Mouse (Mus musculus) heart, postnatal 10 days (tissue): ENCODE measurements around the gene Ttc39a. TPM values are rescaled to one million over a fixed set of nuclear protein-coding genes. Genes with fewer than 3 reads are reported as not detected.

Source experiments
- DNase-seq, 2 experiments: peaks; one replicate each; pipeline ENCODE4 v3.0.0; 2021
- intact Hi-C: fragments of 180-260 bp; cut with DNase I; formaldehyde crosslinking; loops from one replicate; pipeline ENCODE4 v1.15.1; 2025
- total RNA-seq, 2 experiments: library from RNA; stranded (reverse); gene quantifications; 2 replicates each; pipeline ENCODE4 v1.2.3; 2021

Ttc39a gene
- total RNA-seq, 2 experiments from 2014 or later, result 2.8 to 4.1 TPM

DNA sequence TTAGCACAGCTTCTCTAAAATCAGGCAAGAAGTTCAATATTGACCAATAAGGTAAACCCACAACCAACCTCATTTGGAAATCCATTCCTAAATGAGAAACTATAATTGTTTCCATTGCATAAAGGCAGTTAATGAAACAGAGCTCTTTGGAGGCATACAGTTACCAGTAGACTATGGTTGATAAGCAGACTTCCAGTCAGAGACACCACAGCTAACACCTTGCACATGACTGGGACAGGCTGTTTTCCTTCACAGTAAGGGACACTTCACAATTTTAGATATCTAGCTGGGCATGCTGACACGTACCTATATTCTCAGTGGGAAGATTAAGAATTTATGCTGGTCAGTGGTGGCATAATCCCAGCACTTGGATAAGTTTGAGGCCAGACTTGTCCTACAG, 39.5 kb downstream of the Ttc39a start:
- intact Hi-C loops, result no loop called here
- DNase-seq, result no peak

DNA sequence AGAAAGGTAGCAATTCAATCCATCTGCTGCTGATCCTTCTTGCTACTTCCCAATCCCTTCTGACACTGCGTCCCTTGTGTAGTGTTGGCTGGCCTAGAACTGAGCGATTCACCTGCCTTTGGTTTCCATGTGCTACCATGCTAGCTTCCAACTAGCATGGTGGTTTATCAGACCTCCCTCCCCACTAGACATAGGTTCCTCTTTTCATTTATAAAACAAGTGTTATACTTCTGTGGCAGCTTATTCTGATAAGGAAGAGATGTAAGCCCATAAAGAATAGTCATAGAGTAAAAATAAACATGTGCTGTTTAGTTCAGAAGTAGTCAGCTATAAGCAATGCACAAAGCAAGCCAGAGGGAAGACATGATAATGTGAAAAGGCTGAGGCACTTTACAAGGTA, 42.1 kb downstream of the Ttc39a start:
- intact Hi-C loops, result no loop called here
- no peak for DNase-seq

DNA sequence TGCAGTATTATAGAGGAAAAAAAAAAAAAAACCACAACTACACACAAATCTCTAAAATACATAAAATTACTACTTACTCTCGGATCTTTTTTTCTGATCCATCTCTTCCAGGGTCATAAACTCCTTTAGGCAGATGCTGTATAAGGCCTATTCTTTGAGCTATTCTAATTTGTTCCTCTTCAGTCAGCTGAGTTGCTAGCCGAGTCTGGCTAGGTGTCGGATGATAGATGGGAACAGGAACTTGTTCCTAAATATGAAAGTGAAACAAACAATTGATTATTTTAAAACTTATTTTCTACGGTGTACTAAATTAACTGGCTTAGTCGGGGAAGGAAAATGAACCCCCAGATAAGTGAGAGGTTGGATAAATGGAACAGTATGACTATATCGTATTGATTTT, 50.4 kb downstream of the Ttc39a start:
- DNase-seq, result no peak
- intact Hi-C loops, result no loop called here

DNA sequence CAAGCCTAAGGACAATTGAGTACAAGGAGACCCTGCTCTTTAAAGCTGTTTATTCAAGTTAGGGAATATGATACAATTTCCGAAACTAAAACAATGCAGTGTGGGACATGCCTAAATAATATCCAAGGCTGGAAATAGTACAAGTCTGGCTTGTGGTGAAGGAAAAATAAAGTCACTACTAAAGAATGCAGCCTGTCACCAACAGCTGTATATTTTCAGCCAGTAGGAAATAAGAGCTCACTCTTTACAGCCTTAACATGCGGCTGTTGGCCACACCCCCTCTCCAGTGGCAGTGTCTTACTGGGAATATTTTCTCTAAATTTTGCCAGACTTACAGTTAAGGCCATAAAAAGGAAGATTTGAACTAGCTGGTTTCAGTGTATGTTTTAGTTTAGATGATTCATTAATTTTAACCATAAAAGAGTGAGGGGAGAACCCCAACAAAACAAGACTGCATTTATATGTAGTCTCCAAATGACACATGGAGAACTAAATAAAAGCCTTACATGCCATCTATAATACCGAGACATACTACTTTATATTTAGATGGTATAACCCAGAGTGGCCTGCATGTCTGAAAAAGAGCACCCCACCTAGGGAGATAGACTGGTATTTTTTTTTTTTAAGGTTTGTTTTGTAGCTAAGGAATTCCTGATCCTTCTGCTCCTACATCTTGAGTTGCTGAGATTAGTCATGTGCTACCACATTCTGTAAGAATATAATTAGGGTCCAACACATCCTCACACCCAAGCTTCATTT, 54.2 kb downstream of the Ttc39a start:
- intact Hi-C loops, result loop anchor here (1.0 kb wide), 1 partner anchor 15 kb away; no protein-coding TSS in a partner anchor
- peak; percentile 76 to 79 for DNase-seq

DNA sequence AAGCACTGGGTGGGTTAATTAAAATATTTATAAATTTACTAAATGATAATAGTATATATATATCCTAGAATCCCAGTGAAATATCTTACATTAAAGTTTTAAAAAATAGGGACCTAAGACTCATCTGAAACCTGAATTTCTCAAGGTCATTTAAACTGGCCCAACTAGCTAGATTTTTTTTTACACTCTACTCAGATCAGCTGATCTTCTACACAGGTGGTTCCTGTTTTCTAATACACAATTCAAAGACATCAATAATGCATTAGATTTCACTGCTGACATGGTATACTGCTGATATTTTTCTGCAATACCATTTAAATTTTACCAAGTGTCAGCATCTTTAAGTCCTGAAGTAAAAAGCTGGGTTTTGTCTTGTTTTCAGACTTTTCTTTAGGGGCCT, 57.5 kb downstream of the Ttc39a start:
- intact Hi-C loops, result no loop called here

DNA sequence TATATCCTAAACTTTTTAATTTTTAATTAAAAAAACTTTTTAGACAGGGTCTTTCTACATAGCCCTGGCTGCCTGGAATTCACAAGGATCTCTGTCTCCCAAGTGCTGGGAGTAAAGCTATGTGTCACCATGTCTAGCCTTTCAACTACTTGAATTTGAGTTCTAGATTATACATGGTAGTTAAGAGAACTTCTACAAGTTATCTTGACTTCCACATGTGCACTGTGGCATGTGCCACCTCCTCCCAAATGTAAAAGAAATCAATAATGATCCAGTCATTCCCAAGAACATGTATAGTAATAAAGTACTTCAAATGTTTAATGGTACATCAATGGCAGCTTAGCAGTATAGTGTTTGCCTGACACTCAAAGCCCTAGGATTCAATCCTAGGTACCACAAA, 61.3 kb downstream of the Ttc39a start:
- DNase-seq, result no peak
- intact Hi-C loops, result no loop called here

More for the DNA sequence above, 57.5 kb downstream of the Ttc39a start:
- no peak for DNase-seq

DNA sequence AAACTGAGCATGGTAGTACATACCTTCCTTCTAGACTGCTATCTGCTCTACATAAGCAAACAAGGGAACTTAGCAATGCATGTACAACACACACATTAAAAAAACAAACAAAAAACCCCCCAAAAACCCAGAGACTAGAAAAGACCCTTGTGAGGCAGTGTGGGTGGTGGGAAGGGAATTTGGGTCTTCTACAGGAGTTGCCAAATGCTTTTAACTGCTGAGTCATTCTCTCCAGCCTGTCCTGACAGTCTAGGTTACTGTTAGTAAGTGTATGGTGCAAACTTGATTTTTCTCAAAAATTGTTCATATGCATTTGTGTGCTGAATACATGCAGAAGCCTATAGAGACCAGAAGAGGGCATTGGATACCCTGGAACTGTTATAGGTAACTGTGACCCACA, 65.2 kb downstream of the Ttc39a start:
- no peak for DNase-seq
- intact Hi-C loops, result no loop called here

DNA sequence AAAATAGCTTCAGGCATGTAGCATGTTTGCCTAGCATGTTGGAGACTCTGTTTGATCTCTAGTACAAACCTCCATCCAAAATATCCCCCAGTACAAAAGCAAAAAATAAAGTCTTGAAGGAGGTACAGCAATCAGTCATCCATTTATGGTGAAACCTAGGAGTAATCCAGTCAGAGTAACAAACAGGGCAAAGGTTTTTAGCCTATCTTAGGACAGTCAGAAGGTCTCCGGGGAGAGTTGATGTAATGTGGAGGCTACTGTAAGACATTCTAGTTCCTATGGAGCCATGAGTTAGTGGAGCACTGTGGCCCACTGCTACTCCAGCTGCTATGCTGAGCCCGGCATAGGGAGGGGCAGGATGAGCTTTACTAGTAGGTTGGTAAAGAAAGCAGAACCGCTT, 66.1 kb downstream of the Ttc39a start:
- intact Hi-C loops, result no loop called here

DNA sequence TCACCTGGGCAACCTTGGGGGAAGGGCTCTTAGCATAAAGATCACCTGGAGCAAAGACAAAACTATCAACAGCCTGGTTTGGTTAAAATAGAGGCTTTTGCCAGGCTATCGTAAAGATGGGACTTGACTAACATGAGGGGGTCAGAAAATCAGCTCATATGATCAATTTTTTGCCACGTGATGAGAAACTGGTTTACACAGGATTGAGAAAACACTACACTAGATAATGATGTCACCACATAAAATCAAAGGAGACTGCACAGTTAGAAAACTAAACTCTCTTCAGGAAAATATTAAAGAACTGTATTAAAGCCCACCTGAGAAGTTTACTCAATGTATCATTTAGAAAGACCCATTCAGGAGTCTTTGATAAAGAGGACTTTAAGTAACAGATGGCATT, 68.7 kb downstream of the Ttc39a start:
- DNase-seq, result no peak
- intact Hi-C loops, result loop anchor here (1.0 to 5.0 kb wide), 3 partner anchors 14 to 192 kb away; partner anchors contain the start of gene Cdkn2c

More for the DNA sequence above, 66.1 kb downstream of the Ttc39a start:
- no peak for DNase-seq

DNA sequence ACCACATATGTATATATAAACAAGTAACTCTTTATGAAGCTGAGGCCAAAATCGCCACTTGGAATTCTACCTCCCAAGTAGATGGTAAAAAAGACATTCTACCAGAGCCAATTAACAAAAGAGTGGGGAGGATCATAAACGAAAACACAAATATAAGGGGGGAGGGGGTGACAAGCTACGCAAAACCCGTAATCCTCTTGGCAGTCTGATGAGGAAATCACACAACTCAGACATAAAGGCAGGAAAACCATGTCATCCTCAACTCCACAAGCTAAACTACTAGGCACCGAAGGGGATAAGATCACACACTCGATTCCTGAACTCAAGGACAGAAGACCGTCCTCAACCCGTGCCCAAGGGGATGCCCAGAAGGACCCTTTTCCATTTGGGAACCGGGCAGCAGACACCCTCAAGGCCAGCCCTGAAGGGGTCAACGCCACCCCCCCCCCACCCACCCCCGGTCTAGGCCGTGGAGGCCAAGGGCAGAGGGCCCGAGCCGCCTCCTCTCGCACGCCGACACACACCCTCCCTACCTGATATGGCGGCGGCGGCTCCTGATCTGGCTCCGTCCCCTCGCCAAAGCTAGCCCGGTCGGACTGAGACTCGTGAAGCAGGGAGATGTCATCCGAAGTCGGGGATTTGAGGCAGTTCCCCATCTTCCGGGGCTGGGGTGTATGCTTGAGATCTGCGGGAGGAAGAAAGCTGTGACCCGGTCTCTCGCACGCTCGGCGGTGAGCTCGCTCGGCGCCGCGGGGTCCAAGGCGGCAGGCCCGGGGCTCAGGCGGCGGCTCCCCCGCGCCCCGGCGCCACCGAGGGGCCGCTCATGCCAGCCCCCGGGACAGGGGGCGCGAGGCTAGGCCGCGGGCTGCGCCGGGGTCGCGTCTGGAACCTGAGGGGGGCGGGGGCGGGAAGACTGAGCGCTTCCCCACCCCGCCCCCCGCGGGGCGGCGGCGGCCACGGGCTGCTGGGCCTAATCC, 69.4 kb downstream of the Ttc39a start:
- peak; percentile 69 to 76 for DNase-seq
- intact Hi-C loops, result loop anchor here (1.0 to 5.0 kb wide), 3 partner anchors 15 to 191 kb away; partner anchors contain the start of gene Cdkn2c

DNA sequence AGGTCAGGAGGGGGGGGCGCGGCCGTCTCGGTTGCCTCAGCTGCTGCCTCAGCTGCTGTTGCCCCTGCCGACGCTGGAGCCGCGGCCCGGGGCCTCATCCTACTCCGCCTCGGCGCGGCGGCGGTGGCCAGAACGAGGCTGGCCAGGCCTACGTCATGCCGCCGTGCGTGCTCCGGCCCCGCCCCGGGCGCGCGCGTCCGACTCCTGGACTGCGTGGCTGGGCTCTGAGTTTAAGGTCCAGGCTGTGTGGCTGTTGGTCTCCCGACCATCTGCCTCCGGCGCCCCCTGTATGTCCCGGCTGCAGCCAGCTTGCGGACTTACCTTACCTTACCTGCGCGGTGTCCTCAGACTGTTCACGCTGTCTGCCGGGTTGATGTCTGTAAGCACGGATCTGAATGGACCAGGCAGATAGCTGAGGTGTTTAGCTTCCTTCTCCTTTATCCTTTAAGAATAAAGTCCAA, 70.2 kb downstream of the Ttc39a start:
- intact Hi-C loops, result loop anchor here (5.0 kb wide), 1 partner anchor 191 kb away; the partner anchor contains the start of gene Cdkn2c
- DNase-seq, result peak; percentile 93 to 94

DNA sequence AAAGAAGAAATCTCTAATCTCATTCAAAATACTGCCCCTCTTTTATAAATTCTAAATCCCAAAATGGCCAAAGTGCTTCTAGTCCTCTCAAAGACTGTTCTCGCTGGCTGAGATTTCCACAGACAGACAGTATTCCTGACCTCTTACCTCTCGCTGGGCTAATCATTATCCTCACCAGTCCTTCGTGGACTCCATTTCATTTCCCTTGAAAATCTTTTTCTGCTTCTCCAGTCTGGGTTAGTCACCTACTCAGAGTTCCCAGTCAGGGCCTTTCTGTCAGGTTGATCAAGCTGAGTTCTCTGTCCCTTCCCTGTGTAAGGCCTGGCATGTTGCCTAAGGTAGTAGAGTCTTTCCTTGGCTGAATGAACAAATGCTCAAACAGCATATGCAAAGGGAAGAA, 71.0 kb downstream of the Ttc39a start:
- intact Hi-C loops, result loop anchor here (5.0 kb wide), 1 partner anchor 190 kb away; the partner anchor contains the start of gene Cdkn2c
- no peak for DNase-seq

DNA sequence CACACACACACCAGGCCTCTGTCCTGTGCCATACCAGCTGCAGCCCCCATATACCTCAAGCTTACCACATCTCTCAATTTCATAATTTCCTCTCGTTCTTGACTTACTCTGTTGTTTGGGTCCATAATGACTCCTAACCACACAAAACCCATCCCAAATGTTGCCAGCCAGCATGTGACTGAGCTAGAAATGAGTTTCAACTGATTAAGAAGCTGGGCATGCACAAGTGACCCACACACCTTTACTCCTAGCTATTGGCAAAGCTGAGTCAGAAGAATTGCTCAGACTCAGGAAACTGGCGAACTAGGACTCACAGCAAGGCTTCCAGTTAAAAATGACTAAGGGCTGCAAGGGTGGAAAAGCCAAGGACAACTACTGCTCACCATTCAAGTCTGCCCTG, 75.0 kb downstream of the Ttc39a start:
- DNase-seq, result no peak
- intact Hi-C loops, result no loop called here

DNA sequence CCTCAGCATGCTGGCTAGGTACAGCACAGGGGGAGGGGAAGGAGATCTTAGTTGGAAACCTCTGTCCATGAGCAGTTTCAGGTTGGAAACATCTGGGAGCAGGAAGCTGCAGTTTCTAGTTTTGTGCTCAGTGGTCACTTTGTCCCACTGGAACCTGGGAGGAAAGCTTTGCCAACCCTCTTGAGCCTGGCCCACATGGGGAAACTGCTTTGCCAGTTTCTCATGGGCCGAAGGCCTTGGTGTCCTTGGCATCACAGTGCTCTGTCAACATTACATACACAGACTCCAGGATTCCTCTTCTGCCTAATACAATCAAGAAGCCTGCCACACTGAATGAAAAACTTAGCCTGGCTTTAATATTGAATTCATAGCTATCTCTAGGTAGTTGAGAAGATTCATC, 76.3 kb downstream of the Ttc39a start:
- DNase-seq, result no peak
- intact Hi-C loops, result no loop called here

DNA sequence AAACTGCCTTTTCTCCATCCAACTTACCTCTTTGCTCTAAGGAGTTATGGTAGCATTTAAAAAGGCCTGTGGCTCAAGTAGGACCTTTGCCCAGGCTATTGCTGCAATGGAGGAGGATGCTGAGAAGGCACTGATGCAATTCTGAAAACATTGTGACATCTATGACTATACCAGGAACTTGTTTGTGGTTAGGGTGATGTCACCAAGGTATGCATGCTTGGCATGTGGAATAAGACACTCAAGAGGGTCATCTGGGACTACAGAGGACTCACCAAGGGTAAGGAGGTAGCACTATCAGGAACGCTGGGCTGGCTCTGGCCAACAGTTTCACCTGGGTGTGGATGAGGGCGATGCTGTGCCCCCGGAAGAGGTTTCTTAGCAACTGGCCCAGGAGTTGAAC, 78.2 kb downstream of the Ttc39a start, which contains the start of gene Rnf11:
TSS of gene Rnf11 (minus strand) at position 108 of the 400 bp plus-strand sequence.
- no peak for DNase-seq
- intact Hi-C loops, result no loop called here

DNA sequence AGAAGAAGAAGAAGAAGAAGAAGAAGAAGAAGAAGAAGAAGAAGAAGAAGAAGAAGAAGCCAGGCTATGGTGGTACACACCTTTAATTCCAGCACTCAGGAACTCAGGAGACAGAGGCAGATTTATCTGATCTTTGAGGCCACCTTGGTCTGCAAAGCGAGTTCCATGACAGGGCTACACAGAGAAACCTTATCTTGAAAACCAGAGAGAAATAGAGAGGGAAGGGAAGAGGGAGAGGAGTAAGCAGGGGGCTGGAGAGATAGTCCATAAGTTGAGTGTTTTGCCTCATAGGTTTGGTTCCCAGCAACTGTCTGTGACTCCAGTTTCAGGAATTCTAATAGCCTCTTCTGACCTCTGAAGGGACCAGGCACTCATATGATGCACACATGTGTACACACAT, 82.4 kb downstream of the Ttc39a start:
- intact Hi-C loops, result no loop called here
- no peak for DNase-seq

DNA sequence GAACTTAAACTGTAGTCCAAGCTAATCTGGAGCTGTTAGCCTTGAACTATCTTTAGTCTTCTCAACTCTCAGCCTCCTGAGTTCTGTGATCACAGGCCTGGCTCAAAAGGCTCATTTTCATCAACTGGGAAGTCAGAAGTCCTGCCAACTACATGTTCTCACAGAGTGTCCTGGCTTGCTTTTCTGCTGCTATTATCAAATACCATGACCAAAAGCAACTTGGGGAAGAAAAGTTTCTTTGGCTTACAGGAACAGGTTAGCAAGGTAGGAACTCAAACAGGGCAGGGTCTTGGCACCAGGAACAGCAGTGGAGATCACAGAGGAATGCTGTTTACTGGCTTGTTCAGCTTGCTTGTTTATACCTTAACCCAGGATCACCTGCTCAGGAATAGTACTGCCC, 87.2 kb downstream of the Ttc39a start:
- DNase-seq, result peak in 1 of 2 experiments; percentile 7
- intact Hi-C loops, result no loop called here
